8 mouse cellular contexts compared by ENCODE assay signal in genomic region chr10:128410560-128410845, GRCm38 (mm10). TPM values are rescaled to one million over a fixed set of nuclear protein-coding genes. Genes with fewer than 3 reads are reported as not detected.
DNase-seq lines count a peak whose midpoint lies in the region; ATAC-seq and TF ChIP-seq lines count a peak whose summit lies in the region.

No protein-coding gene starts in this region.

- 12% methylated on average over 4 of the region's 4 CpGs for WGBS in lung, postnatal 0 days
- 24% methylated on average over 4 of the region's 4 CpGs for WGBS in intestine, embryonic 14.5 days

- TF ChIP-seq POLR2A in cortical plate, adult 2 months (IDR thresholded peaks at IDR 0.05; ENCODE audit: extremely low read depth, insufficient read depth, low read length) = no peak

- H3K4me3 ChIP-seq in lung, postnatal 0 days (ENCODE audit: low read depth, low read length) = peak overlapping the region; percentile 81
- H3K4me3 ChIP-seq in cortical plate, adult 2 months (ENCODE audit: insufficient read depth, low read length) = peak overlapping the region; percentile 78; the same call in 1 of the 2 replicates
- peak overlapping the region; percentile 91 for H3K4me3 ChIP-seq in intestine, embryonic 14.5 days (ENCODE audit: low read depth, low read length)

- peaks cover 10% of the 10 kb centered on the region; the same call in 1 of the 2 replicates for H3K4me1 ChIP-seq in lung, postnatal 0 days (ENCODE audit: insufficient read depth, low read depth, low read length)
- peaks cover 7% of the 10 kb centered on the region; the same call in 1 of the 2 replicates for H3K4me1 ChIP-seq in cortical plate, adult 2 months (ENCODE audit: control insufficient read depth, insufficient read depth, low read length)
- H3K4me1 ChIP-seq in intestine, embryonic 14.5 days (replicated peaks; ENCODE audit: control insufficient read depth, insufficient read depth, low read length) = peaks cover 28% of the 10 kb centered on the region

- ATAC-seq in lung, postnatal 0 days = no peak
- ATAC-seq in intestine, embryonic 14.5 days (replicated peaks; ENCODE audit: low FRiP score, low TSS enrichment, low read depth) = no peak
- no peak for ATAC-seq in erythroid progenitor cell, adult 5-6 weeks (replicated peaks; ENCODE audit: low FRiP score, poor library complexity, severe bottlenecking)

- no peak overlapping the region for H3K9ac ChIP-seq in lung, postnatal 0 days (replicated peaks; ENCODE audit: low read depth)
- peak overlapping the region; percentile 62 for H3K9ac ChIP-seq in intestine, embryonic 14.5 days (ENCODE audit: low read length)

- no peaks in the 10 kb centered on the region for H3K27me3 ChIP-seq in lung, postnatal 0 days (replicated peaks; ENCODE audit: insufficient read depth, low read length)
- H3K27me3 ChIP-seq in intestine, embryonic 14.5 days (replicated peaks; ENCODE audit: control insufficient read depth, insufficient read depth, low read length) = no peaks in the 10 kb centered on the region

- H3K4me2 ChIP-seq in lung, postnatal 0 days (replicated peaks; ENCODE audit: low read depth, low read length) = peak overlapping the region; percentile 86
- peak overlapping the region; percentile 97 for H3K4me2 ChIP-seq in intestine, embryonic 14.5 days (ENCODE audit: low read length)

- no peaks in the 10 kb centered on the region for H3K9me3 ChIP-seq in lung, postnatal 0 days (ENCODE audit: low read length)
- H3K9me3 ChIP-seq in intestine, embryonic 14.5 days (ENCODE audit: control insufficient read depth, low read length) = no peaks in the 10 kb centered on the region

- no peak for TF ChIP-seq EP300 in lung, postnatal 0 days (IDR thresholded peaks at IDR 0.05)

- H3K27ac ChIP-seq in lung, postnatal 0 days (ENCODE audit: low read length) = peak overlapping the region; percentile 94
- peak overlapping the region; percentile 44; the same call in 1 of the 2 replicates for H3K27ac ChIP-seq in cortical plate, adult 2 months (ENCODE audit: insufficient read depth, low read length)
- peak overlapping the region; percentile 89 for H3K27ac ChIP-seq in intestine, embryonic 14.5 days (ENCODE audit: low read depth)

- TF ChIP-seq CTCF in lung, postnatal 0 days (IDR thresholded peaks at IDR 0.05) = no peak
- no peak for TF ChIP-seq CTCF in cortical plate, adult 2 months (IDR thresholded peaks at IDR 0.05; ENCODE audit: extremely low read depth, insufficient read depth, low read length)

- DNase-seq in lung, postnatal 0 days (ENCODE audit: low spot score) = peak; percentile 39
- DNase-seq in lung, postnatal 25 days (ENCODE audit: low spot score) = no peak
- DNase-seq in intestine, embryonic 14.5 days (ENCODE audit: low spot score) = no peak
- DNase-seq in naive thymus-derived CD4-positive, alpha-beta T cell, adult 2 months (ENCODE audit: low read depth) = peak; percentile 67
- no peak for DNase-seq in natural killer cell, adult 2 months (ENCODE audit: low spot score in 2 of 2)
- DNase-seq in lung, postnatal 14 days = no peak

- peaks cover 6% of the 10 kb centered on the region for H3K36me3 ChIP-seq in lung, postnatal 0 days (ENCODE audit: insufficient read depth, low read length)
- H3K36me3 ChIP-seq in intestine, embryonic 14.5 days (ENCODE audit: control insufficient read depth, insufficient read depth, low read length) = peaks cover 34% of the 10 kb centered on the region

RNA-seq across cellular contexts. Expression of gene Nabp2, which starts 0.8 kb away (rescaled TPM):
- polyA plus RNA-seq in lung, postnatal 0 days (2015; fragmentation: Nextera tagmentation; extraction: Ambion mirVana) = 48.6 and 54.7 TPM in 2 replicates
- 79.4 and 83.4 TPM in 2 replicates for polyA plus RNA-seq in cortical plate, adult 2 months (2012; rRNA removed)
- 94.7 and 99.1 TPM in 2 replicates for polyA plus RNA-seq in intestine, embryonic 14.5 days (2014; fragmentation: Nextera tagmentation; extraction: Ambion mirVana)
- total RNA-seq in erythroid progenitor cell, adult 5-6 weeks (2015; ENCODE audit: low replicate concordance) = 28.5 TPM in 2 replicates
- total RNA-seq in erythroid progenitor cell, adult 5-6 weeks (2017; ENCODE audit: low replicate concordance) = 13.1 and 15.5 TPM in 2 replicates

RNA-seq across cellular contexts. Expression of gene Rnf41, which starts 1.0 kb away (rescaled TPM):
- 31.3 and 32.2 TPM in 2 replicates for polyA plus RNA-seq in lung, postnatal 0 days (2015; fragmentation: Nextera tagmentation; extraction: Ambion mirVana)
- polyA plus RNA-seq in cortical plate, adult 2 months (2012; rRNA removed) = 78.2 and 78.5 TPM in 2 replicates
- polyA plus RNA-seq in intestine, embryonic 14.5 days (2014; fragmentation: Nextera tagmentation; extraction: Ambion mirVana) = 30.5 and 36.0 TPM in 2 replicates
- total RNA-seq in erythroid progenitor cell, adult 5-6 weeks (2015; ENCODE audit: low replicate concordance) = 3.4 and 11.5 TPM in 2 replicates
- 4.0 and 4.4 TPM in 2 replicates for total RNA-seq in erythroid progenitor cell, adult 5-6 weeks (2017; ENCODE audit: low replicate concordance)

RNA-seq across cellular contexts. Expression of gene Slc39a5, which starts 9.5 kb away (rescaled TPM):
- polyA plus RNA-seq in lung, postnatal 0 days (2015; fragmentation: Nextera tagmentation; extraction: Ambion mirVana) = 0.15 TPM in 1 of 2 replicates, not detected in the other
- polyA plus RNA-seq in cortical plate, adult 2 months (2012; rRNA removed) = 0.51 and 0.73 TPM in 2 replicates
- polyA plus RNA-seq in intestine, embryonic 14.5 days (2014; fragmentation: Nextera tagmentation; extraction: Ambion mirVana) = 47.6 and 56.7 TPM in 2 replicates
- total RNA-seq in erythroid progenitor cell, adult 5-6 weeks (2015; ENCODE audit: low replicate concordance) = not detected in 2 replicates
- not detected in 2 replicates for total RNA-seq in erythroid progenitor cell, adult 5-6 weeks (2017; ENCODE audit: low replicate concordance)

RNA-seq across cellular contexts. Expression of gene Ankrd52, which starts 33.6 kb away (rescaled TPM):
- polyA plus RNA-seq in lung, postnatal 0 days (2015; fragmentation: Nextera tagmentation; extraction: Ambion mirVana) = 4.2 and 4.9 TPM in 2 replicates
- 30.0 and 30.4 TPM in 2 replicates for polyA plus RNA-seq in cortical plate, adult 2 months (2012; rRNA removed)
- polyA plus RNA-seq in intestine, embryonic 14.5 days (2014; fragmentation: Nextera tagmentation; extraction: Ambion mirVana) = 12.1 and 13.3 TPM in 2 replicates
- total RNA-seq in erythroid progenitor cell, adult 5-6 weeks (2015; ENCODE audit: low replicate concordance) = 11.9 and 20.5 TPM in 2 replicates
- total RNA-seq in erythroid progenitor cell, adult 5-6 weeks (2017; ENCODE audit: low replicate concordance) = 4.4 and 10.2 TPM in 2 replicates

RNA-seq across cellular contexts. Expression of gene Coq10a, which starts 41.7 kb away (rescaled TPM):
- polyA plus RNA-seq in lung, postnatal 0 days (2015; fragmentation: Nextera tagmentation; extraction: Ambion mirVana) = 16.4 and 19.9 TPM in 2 replicates
- 101 and 103 TPM in 2 replicates for polyA plus RNA-seq in cortical plate, adult 2 months (2012; rRNA removed)
- 11.0 and 15.7 TPM in 2 replicates for polyA plus RNA-seq in intestine, embryonic 14.5 days (2014; fragmentation: Nextera tagmentation; extraction: Ambion mirVana)
- 1.1 and 14.3 TPM in 2 replicates for total RNA-seq in erythroid progenitor cell, adult 5-6 weeks (2015; ENCODE audit: low replicate concordance)
- total RNA-seq in erythroid progenitor cell, adult 5-6 weeks (2017; ENCODE audit: low replicate concordance) = 2.3 and 3.3 TPM in 2 replicates

Comparison
In these comparisons a context has a peak if more than half of its experiments do, and no peak if none do; other contexts are left out.
1. DNase-seq: peak in lung, postnatal 0 days (single experiment) and naive thymus-derived CD4-positive, alpha-beta T cell, adult 2 months (single experiment); none in lung, postnatal 25 days (single experiment), intestine, embryonic 14.5 days (single experiment), natural killer cell, adult 2 months (0 of 2) and lung, postnatal 14 days (single experiment).
2. H3K27ac ChIP-seq: peak in every context shown above with its lines; median percentile 94 in lung, postnatal 0 days; 89 in intestine, embryonic 14.5 days; 44 in cortical plate, adult 2 months.
3. RNA of gene Slc39a5, which starts 9.5 kb away (polyA plus RNA-seq): 47.6 to 56.7 TPM in intestine, embryonic 14.5 days; 0.51 to 0.73 TPM in cortical plate, adult 2 months and 0.15 TPM in lung, postnatal 0 days; every median in the first group is over 10 times any median in the second.
4. Peak in every context shown above with its lines, with median percentiles within 50 percentile points of each other: H3K4me3 ChIP-seq.